ENCODE assay signal across 8 mouse cellular contexts in genomic region chr3:121469185-121469975, GRCm38 (mm10). TPM values are rescaled to one million over a fixed set of nuclear protein-coding genes. Genes with fewer than 3 reads are reported as not detected.
DNase-seq lines count a peak whose midpoint lies in the region; ATAC-seq and TF ChIP-seq lines count a peak whose summit lies in the region.

No protein-coding gene starts in this region.

- no peaks in the 10 kb centered on the region for H3K27me3 ChIP-seq in ES-Bruce4 (ENCODE audit: control insufficient read depth, insufficient read depth, low read length, poor library complexity, severe bottlenecking)
- no peaks in the 10 kb centered on the region for H3K27me3 ChIP-seq in forebrain, embryonic 10.5 days (ENCODE audit: poor library complexity, severe bottlenecking)
- no peaks in the 10 kb centered on the region for H3K27me3 ChIP-seq in hindbrain, embryonic 14.5 days (ENCODE audit: control insufficient read depth, insufficient read depth, low read length)
- no peaks in the 10 kb centered on the region for H3K27me3 ChIP-seq in lung, embryonic 16.5 days (ENCODE audit: control insufficient read depth, insufficient read depth, low read depth, low read length)

- H3K36me3 ChIP-seq in ES-Bruce4 (ENCODE audit: control insufficient read depth, insufficient read depth, low read length, poor library complexity, severe bottlenecking): no peaks in the 10 kb centered on the region
- no peaks in the 10 kb centered on the region for H3K36me3 ChIP-seq in forebrain, embryonic 10.5 days (replicated peaks)
- no peaks in the 10 kb centered on the region for H3K36me3 ChIP-seq in hindbrain, embryonic 14.5 days (replicated peaks; ENCODE audit: control insufficient read depth, insufficient read depth)
- H3K36me3 ChIP-seq in lung, embryonic 16.5 days (ENCODE audit: control insufficient read depth, insufficient read depth, low read length): no peaks in the 10 kb centered on the region

- peak; percentile 84 for ATAC-seq in hindbrain, embryonic 14.5 days (ENCODE audit: low FRiP score)
- ATAC-seq in lung, embryonic 16.5 days (ENCODE audit: low read depth): peak; percentile 87

- 4% methylated on average over 13 of the region's 13 CpGs for WGBS in forebrain, embryonic 10.5 days
- 7% methylated on average over 12 of the region's 13 CpGs for WGBS in hindbrain, embryonic 14.5 days
- 3% methylated on average over 13 of the region's 13 CpGs for WGBS in lung, embryonic 16.5 days

- no peak for TF ChIP-seq CTCF in ES-Bruce4 (IDR thresholded peaks at IDR 0.05; ENCODE audit: low read depth, low read length)

- TF ChIP-seq EP300 in ES-Bruce4 (IDR thresholded peaks at IDR 0.05; ENCODE audit: insufficient read depth, low read depth, low read length): no peak

- peak overlapping the region; percentile 16; the same call in 1 of the 2 replicates for H3K4me3 ChIP-seq in ES-Bruce4 (ENCODE audit: low read depth, low read length)
- H3K4me3 ChIP-seq in forebrain, embryonic 10.5 days: peak overlapping the region; percentile 35; the same call in 1 of the 2 replicates
- H3K4me3 ChIP-seq in hindbrain, embryonic 14.5 days (replicated peaks; ENCODE audit: low read length): no peak overlapping the region
- H3K4me3 ChIP-seq in lung, embryonic 16.5 days (ENCODE audit: low read length): no peak overlapping the region

- no peaks in the 10 kb centered on the region for H3K9me3 ChIP-seq in ES-Bruce4 (replicated peaks; ENCODE audit: control insufficient read depth, insufficient read depth, low read length, poor library complexity, severe bottlenecking)
- H3K9me3 ChIP-seq in forebrain, embryonic 10.5 days: no peaks in the 10 kb centered on the region
- no peaks in the 10 kb centered on the region for H3K9me3 ChIP-seq in hindbrain, embryonic 14.5 days (ENCODE audit: control insufficient read depth, low read length)
- no peaks in the 10 kb centered on the region for H3K9me3 ChIP-seq in lung, embryonic 16.5 days (ENCODE audit: control insufficient read depth, low read length)

- H3K4me1 ChIP-seq in ES-Bruce4 (ENCODE audit: control insufficient read depth, insufficient read depth, low read length): no peaks in the 10 kb centered on the region
- H3K4me1 ChIP-seq in forebrain, embryonic 10.5 days: peaks cover 63% of the 10 kb centered on the region
- peaks cover 8% of the 10 kb centered on the region for H3K4me1 ChIP-seq in hindbrain, embryonic 14.5 days (replicated peaks; ENCODE audit: control insufficient read depth, insufficient read depth, low read length)
- H3K4me1 ChIP-seq in lung, embryonic 16.5 days (replicated peaks; ENCODE audit: control insufficient read depth, insufficient read depth, low read length): peaks cover 17% of the 10 kb centered on the region

- no peak for TF ChIP-seq POLR2A in ES-Bruce4 (IDR thresholded peaks at IDR 0.05; ENCODE audit: insufficient read depth, low read length)

- DNase-seq in adrenal gland, postnatal 25 days: peak; percentile 15
- no peak for DNase-seq in adrenal gland, adult 2 months
- peak; percentile 55 for DNase-seq in forebrain, embryonic 10.5 days (ENCODE audit: extremely low spot score, low spot score)
- DNase-seq in hindbrain, embryonic 14.5 days (ENCODE audit: low spot score): peak; percentile 35
- DNase-seq in ovary, postnatal 36 days (ENCODE audit: low spot score): peak; percentile 41
- DNase-seq in thymus, postnatal 0 days (ENCODE audit: low spot score): no peak

- peak overlapping the region; percentile 15; the same call in 1 of the 2 replicates for H3K4me2 ChIP-seq in hindbrain, embryonic 14.5 days (replicated peaks)
- peak overlapping the region; percentile 35 for H3K4me2 ChIP-seq in lung, embryonic 16.5 days (ENCODE audit: low read depth, low read length)

- H3K9ac ChIP-seq in ES-Bruce4 (ENCODE audit: low read depth, poor library complexity, severe bottlenecking): peak overlapping the region; percentile 31; the same call in 1 of the 2 replicates
- H3K9ac ChIP-seq in hindbrain, embryonic 14.5 days: no peak overlapping the region
- H3K9ac ChIP-seq in lung, embryonic 16.5 days (ENCODE audit: low read length): peak overlapping the region; percentile 44; the same call in 1 of the 2 replicates

- H3K27ac ChIP-seq in ES-Bruce4 (ENCODE audit: insufficient read depth, low read length): no peak overlapping the region
- H3K27ac ChIP-seq in forebrain, embryonic 10.5 days: peak overlapping the region; percentile 91
- H3K27ac ChIP-seq in hindbrain, embryonic 14.5 days: peak overlapping the region; percentile 67
- peak overlapping the region; percentile 89 for H3K27ac ChIP-seq in lung, embryonic 16.5 days (ENCODE audit: low read length)

RNA-seq across cellular contexts. Expression of gene Cnn3, which starts 43.1 kb away (rescaled TPM):
- 220 and 297 TPM in 2 replicates for total RNA-seq in adrenal gland, postnatal 25 days (2021)
- total RNA-seq in adrenal gland, adult 2 months (2021): 100 to 1,000 TPM; 282 to 367 TPM
- 182 and 197 TPM in 2 replicates for polyA plus RNA-seq in adrenal gland, adult 2 months (2012; rRNA removed)
- 584 and 623 TPM in 2 replicates for polyA plus RNA-seq in ES-Bruce4 (2011; ENCODE audit: insufficient read depth, insufficient read length, low read depth, missing spikeins)
- 843 and 904 TPM in 2 replicates for polyA plus RNA-seq in forebrain, embryonic 10.5 days (2016; fragmentation: Nextera tagmentation; extraction: Ambion mirVana)
- 436 and 444 TPM in 2 replicates for polyA plus RNA-seq in hindbrain, embryonic 14.5 days (2014; fragmentation: Nextera tagmentation; extraction: Ambion mirVana)
- 522 and 562 TPM in 2 replicates for polyA plus RNA-seq in lung, embryonic 16.5 days (2015; fragmentation: Nextera tagmentation; extraction: Ambion mirVana)
- 435 and 448 TPM in 2 replicates for polyA plus RNA-seq in thymus, postnatal 0 days (2015; fragmentation: Nextera tagmentation; extraction: Ambion mirVana)

Comparison
In these comparisons a context has a peak if more than half of its experiments do, and no peak if none do; other contexts are left out.
1. DNase-seq: peak in adrenal gland, postnatal 25 days (single experiment), forebrain, embryonic 10.5 days (single experiment), hindbrain, embryonic 14.5 days (single experiment) and ovary, postnatal 36 days (single experiment); none in adrenal gland, adult 2 months (single experiment) and thymus, postnatal 0 days (single experiment).
2. H3K4me3 ChIP-seq: peak in ES-Bruce4 (single experiment) and forebrain, embryonic 10.5 days (single experiment); none in hindbrain, embryonic 14.5 days (single experiment) and lung, embryonic 16.5 days (single experiment).